Mouse (Mus musculus): Measurements from ENCODE around the gene Olfr118.

GRCm38 (mm10) chr17:37666688-37667087 lies at the start of gene Olfr118:
- no peak for TF ChIP-seq CTCF (IDR thresholded peaks at IDR 0.05; ENCODE audit: extremely low read depth, insufficient read depth, low read length)
- no peak for TF ChIP-seq POLR2A (IDR thresholded peaks at IDR 0.05; ENCODE audit: extremely low read depth, insufficient read depth, low read length)
